Mouse (Mus musculus): Measurements from ENCODE around the gene Ptgir. TPM values are rescaled to one million over a fixed set of nuclear protein-coding genes. Genes with fewer than 3 reads are reported as not detected.
A peak's percentile ranks its signal among the peaks of the same experiment; 100 is the strongest.

Gene Ptgir
- polyA plus RNA-seq, 1 experiment: 11.3 TPM

GRCm38 (mm10) chr7:16940292-16940691 is 34.0 kb downstream of the Ptgir start:
- Histone ChIP-seq H3K36me3 (ENCODE audit: control insufficient read depth, insufficient read depth, low read length) (no peaks in the 10 kb centered on the region), H3K27ac (ENCODE audit: control insufficient read depth, insufficient read depth, low read length) (no peak overlapping the region), H3K27me3 (ENCODE audit: control insufficient read depth, insufficient read depth, low read length) (peaks cover 4% of the 10 kb centered on the region; the same call in 1 of the 2 replicates), H3K4me3 (ENCODE audit: control insufficient read depth, insufficient read depth, low read length) (no peak overlapping the region), H3K4me1 (replicated peaks; ENCODE audit: control insufficient read depth, insufficient read depth, low read length) (peaks cover 17% of the 10 kb centered on the region)
- TF ChIP-seq POLR2A (IDR thresholded peaks at IDR 0.05; ENCODE audit: control insufficient read depth, extremely low read depth, insufficient read depth, low read length, poor library complexity) (no peak), CTCF (IDR thresholded peaks at IDR 0.05; ENCODE audit: borderline replicate concordance, control insufficient read depth, extremely low read depth, insufficient read depth, low read length, poor library complexity) (no peak)
- WGBS: 87% methylated on average over 7 of the region's 7 CpGs
- DNase-seq: no peak

- Histone ChIP-seq H3K4me3 (ENCODE audit: control insufficient read depth, insufficient read depth, low read length) (no peak overlapping the region), H3K36me3 (ENCODE audit: control insufficient read depth, insufficient read depth, low read length) (no peaks in the 10 kb centered on the region), H3K27ac (ENCODE audit: control insufficient read depth, insufficient read depth, low read length) (no peak overlapping the region), H3K4me1 (replicated peaks; ENCODE audit: control insufficient read depth, insufficient read depth, low read length) (peaks cover 33% of the 10 kb centered on the region), H3K27me3 (ENCODE audit: control insufficient read depth, insufficient read depth, low read length) (peaks cover 20% of the 10 kb centered on the region; the same call in 1 of the 2 replicates)
- 64% methylated on average over 4 of the region's 4 CpGs for WGBS
- TF ChIP-seq CTCF (IDR thresholded peaks at IDR 0.05; ENCODE audit: borderline replicate concordance, control insufficient read depth, extremely low read depth, insufficient read depth, low read length, poor library complexity) (no peak), POLR2A (IDR thresholded peaks at IDR 0.05; ENCODE audit: control insufficient read depth, extremely low read depth, insufficient read depth, low read length, poor library complexity) (no peak)
- DNase-seq: no peak
These were observed 36.6 kb downstream of the Ptgir start for GRCm38 (mm10) chr7:16942861-16943260.

GRCm38 (mm10) chr7:16944061-16944807 is 37.9 kb downstream of the Ptgir start, which contains the start of gene Pnmal2:
Gene Pnmal2, plus strand, starts transcription at chr7:16944682.
- Histone ChIP-seq H3K27me3 (ENCODE audit: control insufficient read depth, insufficient read depth, low read length) (peaks cover 20% of the 10 kb centered on the region; the same call in 1 of the 2 replicates), H3K36me3 (ENCODE audit: control insufficient read depth, insufficient read depth, low read length) (no peaks in the 10 kb centered on the region), H3K27ac (ENCODE audit: control insufficient read depth, insufficient read depth, low read length) (peak within 1 kb of the TSS; percentile 32), H3K4me3 (ENCODE audit: control insufficient read depth, insufficient read depth, low read length) (peak within 1 kb of the TSS; percentile 68), H3K4me1 (replicated peaks; ENCODE audit: control insufficient read depth, insufficient read depth, low read length) (peaks cover 33% of the 10 kb centered on the region)
- 26% methylated on average over 36 of the region's 36 CpGs for WGBS
- TF ChIP-seq POLR2A (IDR thresholded peaks at IDR 0.05; ENCODE audit: control insufficient read depth, extremely low read depth, insufficient read depth, low read length, poor library complexity) (peak; percentile 69), CTCF (IDR thresholded peaks at IDR 0.05; ENCODE audit: borderline replicate concordance, control insufficient read depth, extremely low read depth, insufficient read depth, low read length, poor library complexity) (peak; percentile 63; the same call in 1 of the 2 replicates)
- DNase-seq: peak; percentile 91

- H3K4me1 ChIP-seq (replicated peaks; ENCODE audit: control insufficient read depth, insufficient read depth, low read length): peaks cover 36% of the 10 kb centered on the region
- H3K4me3 ChIP-seq (ENCODE audit: control insufficient read depth, insufficient read depth, low read length): peak overlapping the region; percentile 68
- H3K27ac ChIP-seq (ENCODE audit: control insufficient read depth, insufficient read depth, low read length): no peak overlapping the region
- H3K27me3 ChIP-seq (ENCODE audit: control insufficient read depth, insufficient read depth, low read length): peaks cover 20% of the 10 kb centered on the region; the same call in 1 of the 2 replicates
- TF ChIP-seq CTCF (IDR thresholded peaks at IDR 0.05; ENCODE audit: borderline replicate concordance, control insufficient read depth, extremely low read depth, insufficient read depth, low read length, poor library complexity) (0 out of 2 replicates have a peak, but pooled peaks have one; percentile 1), POLR2A (IDR thresholded peaks at IDR 0.05; ENCODE audit: control insufficient read depth, extremely low read depth, insufficient read depth, low read length, poor library complexity) (no peak)
- H3K36me3 ChIP-seq (ENCODE audit: control insufficient read depth, insufficient read depth, low read length): no peaks in the 10 kb centered on the region
- DNase-seq: no peak
- WGBS: 9% methylated on average over 22 of the region's 22 CpGs
These were observed 38.6 kb downstream of the Ptgir start for GRCm38 (mm10) chr7:16944808-16945315.

GRCm38 (mm10) chr7:16945419-16945818 is 39.1 kb downstream of the Ptgir start:
- no peak for DNase-seq
- Histone ChIP-seq H3K4me1 (replicated peaks; ENCODE audit: control insufficient read depth, insufficient read depth, low read length) (peaks cover 38% of the 10 kb centered on the region), H3K27me3 (ENCODE audit: control insufficient read depth, insufficient read depth, low read length) (peaks cover 20% of the 10 kb centered on the region; the same call in 1 of the 2 replicates), H3K36me3 (ENCODE audit: control insufficient read depth, insufficient read depth, low read length) (no peaks in the 10 kb centered on the region), H3K27ac (ENCODE audit: control insufficient read depth, insufficient read depth, low read length) (no peak overlapping the region), H3K4me3 (ENCODE audit: control insufficient read depth, insufficient read depth, low read length) (peak overlapping the region; percentile 68)
- no peak for TF ChIP-seq POLR2A (IDR thresholded peaks at IDR 0.05; ENCODE audit: control insufficient read depth, extremely low read depth, insufficient read depth, low read length, poor library complexity)
- TF ChIP-seq CTCF (IDR thresholded peaks at IDR 0.05; ENCODE audit: borderline replicate concordance, control insufficient read depth, extremely low read depth, insufficient read depth, low read length, poor library complexity): no peak
- 31% methylated on average over 17 of the region's 17 CpGs for WGBS

GRCm38 (mm10) chr7:16946441-16947348 is 40.4 kb downstream of the Ptgir start:
- Histone ChIP-seq H3K27ac (ENCODE audit: control insufficient read depth, insufficient read depth, low read length) (no peak overlapping the region), H3K4me1 (replicated peaks; ENCODE audit: control insufficient read depth, insufficient read depth, low read length) (peaks cover 40% of the 10 kb centered on the region), H3K4me3 (ENCODE audit: control insufficient read depth, insufficient read depth, low read length) (no peak overlapping the region), H3K27me3 (ENCODE audit: control insufficient read depth, insufficient read depth, low read length) (peaks cover 20% of the 10 kb centered on the region; the same call in 1 of the 2 replicates), H3K36me3 (ENCODE audit: control insufficient read depth, insufficient read depth, low read length) (no peaks in the 10 kb centered on the region)
- 6% methylated on average over 52 of the region's 53 CpGs for WGBS
- no peak for TF ChIP-seq CTCF (IDR thresholded peaks at IDR 0.05; ENCODE audit: borderline replicate concordance, control insufficient read depth, extremely low read depth, insufficient read depth, low read length, poor library complexity)
- TF ChIP-seq POLR2A (IDR thresholded peaks at IDR 0.05; ENCODE audit: control insufficient read depth, extremely low read depth, insufficient read depth, low read length, poor library complexity): no peak
- no peak for DNase-seq

Measured in thymus, adult 2 months (tissue).